Mouse (Mus musculus) CD4-positive, CD25-positive, alpha-beta regulatory T cell, adult 2 months (primary cell): Measurements from ENCODE around the gene Arhgap29.

Experiments
- DNase-seq: peaks from one replicate; pipeline ENCODE4 v3.0.0-alpha.2; 2012; ENCODE audit warnings: low read depth, low spot score

The Arhgap29 gene

GRCm38 (mm10) chr3:121952041-121952591, at the start of gene Arhgap29:
Gene Arhgap29 (plus strand): TSS chr3:121952541.
- no peak for DNase-seq

- DNase-seq = no peak
Observed at GRCm38 (mm10) chr3:121902729-121903128, 49.6 kb upstream of the Arhgap29 start.

GRCm38 (mm10) chr3:121903286-121903685, 49.1 kb upstream of the Arhgap29 start:
- no peak for DNase-seq

GRCm38 (mm10) chr3:121903695-121904094, 48.6 kb upstream of the Arhgap29 start:
- no peak for DNase-seq

- no peak for DNase-seq
Observed at GRCm38 (mm10) chr3:121904476-121904875, 47.9 kb upstream of the Arhgap29 start.

- DNase-seq = no peak
Observed at GRCm38 (mm10) chr3:121906623-121907022, 45.7 kb upstream of the Arhgap29 start.

GRCm38 (mm10) chr3:121909155-121909554, 43.2 kb upstream of the Arhgap29 start:
- no peak for DNase-seq

- no peak for DNase-seq
Observed at GRCm38 (mm10) chr3:121913476-121913875, 38.9 kb upstream of the Arhgap29 start.

GRCm38 (mm10) chr3:121914459-121915185, 37.7 kb upstream of the Arhgap29 start:
- DNase-seq = no peak

GRCm38 (mm10) chr3:121915191-121915590, 37.1 kb upstream of the Arhgap29 start:
- no peak for DNase-seq

- no peak for DNase-seq
Observed at GRCm38 (mm10) chr3:121916802-121917532, 35.4 kb upstream of the Arhgap29 start.

- DNase-seq = no peak
Observed at GRCm38 (mm10) chr3:121917658-121918057, 34.7 kb upstream of the Arhgap29 start.

- no peak for DNase-seq
Observed at GRCm38 (mm10) chr3:121919961-121920360, 32.4 kb upstream of the Arhgap29 start.

GRCm38 (mm10) chr3:121920769-121921168, 31.6 kb upstream of the Arhgap29 start:
- DNase-seq = no peak

- DNase-seq = no peak
Observed at GRCm38 (mm10) chr3:121924768-121925486, 27.4 kb upstream of the Arhgap29 start.

- no peak for DNase-seq
Observed at GRCm38 (mm10) chr3:121927601-121928000, 24.7 kb upstream of the Arhgap29 start.

GRCm38 (mm10) chr3:121932815-121933214, 19.5 kb upstream of the Arhgap29 start:
- DNase-seq = no peak

GRCm38 (mm10) chr3:121936241-121936640, 16.1 kb upstream of the Arhgap29 start:
- DNase-seq = no peak

GRCm38 (mm10) chr3:121937036-121937435, 15.3 kb upstream of the Arhgap29 start:
- no peak for DNase-seq

GRCm38 (mm10) chr3:121939658-121940057, 12.7 kb upstream of the Arhgap29 start:
- DNase-seq = no peak

- no peak for DNase-seq
Observed at GRCm38 (mm10) chr3:121940094-121940889, 12.0 kb upstream of the Arhgap29 start.
